Mouse (Mus musculus): ENCODE results near the gene Unc13b. TPM values are rescaled to one million over a fixed set of nuclear protein-coding genes. Genes with fewer than 3 reads are reported as not detected.

Unc13b gene
- polyA plus RNA-seq (2015; fragmentation: Nextera tagmentation; extraction: Ambion mirVana), result 2.7 and 2.9 TPM in 2 replicates

DNA sequence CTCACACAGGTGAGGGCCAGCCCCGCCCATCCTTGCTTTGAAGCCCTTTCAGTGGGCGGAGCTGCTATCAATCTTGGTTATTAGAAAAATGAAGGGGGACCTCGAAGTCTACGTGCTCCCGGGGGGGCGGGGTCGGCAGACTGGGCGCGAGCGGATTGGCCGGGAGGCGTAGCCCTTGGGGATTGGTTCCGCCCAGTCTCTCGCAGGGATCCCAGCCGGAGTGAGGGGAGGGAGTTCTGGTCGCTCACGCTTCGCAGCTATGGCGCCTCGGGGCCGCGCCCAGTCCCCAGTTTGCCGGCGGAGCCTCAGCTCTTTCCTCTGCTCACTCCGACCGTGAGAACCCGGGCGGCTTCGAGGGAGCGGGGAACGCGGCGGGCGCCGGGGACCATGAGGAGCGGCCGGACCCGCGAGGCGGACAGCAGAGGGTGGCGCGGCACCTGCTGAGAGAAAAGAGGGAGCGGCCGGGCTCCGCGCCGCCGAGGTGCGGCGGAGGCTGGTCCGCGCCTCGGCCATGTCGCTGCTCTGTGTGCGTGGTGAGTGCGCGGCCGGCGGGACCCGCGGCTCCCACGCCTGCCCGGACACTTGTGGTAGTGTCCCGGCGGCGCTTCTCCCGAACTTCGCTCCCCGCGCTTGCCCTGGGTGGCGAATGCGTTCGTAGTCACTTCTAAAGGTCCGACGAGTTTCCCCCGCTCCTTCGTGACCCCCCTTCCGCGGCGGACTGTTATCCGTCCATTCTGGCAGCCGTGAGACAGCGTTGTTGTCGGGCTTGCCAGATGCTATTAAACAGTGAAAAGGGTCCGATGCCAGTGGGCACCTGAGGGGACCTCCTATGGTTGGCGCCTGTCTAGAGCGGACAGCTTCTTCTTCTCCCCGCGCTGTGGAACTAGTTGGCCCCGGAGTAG is at the start of gene Unc13b:
Gene Unc13b, plus strand, starts transcription at position 201 of the 902 bp plus-strand sequence.
- peak; percentile 81 for ATAC-seq (ENCODE audit: insufficient number of reproducible peaks, low FRiP score, low TSS enrichment, low read depth)
- no peak within 1 kb of the TSS for H3K27ac ChIP-seq

DNA sequence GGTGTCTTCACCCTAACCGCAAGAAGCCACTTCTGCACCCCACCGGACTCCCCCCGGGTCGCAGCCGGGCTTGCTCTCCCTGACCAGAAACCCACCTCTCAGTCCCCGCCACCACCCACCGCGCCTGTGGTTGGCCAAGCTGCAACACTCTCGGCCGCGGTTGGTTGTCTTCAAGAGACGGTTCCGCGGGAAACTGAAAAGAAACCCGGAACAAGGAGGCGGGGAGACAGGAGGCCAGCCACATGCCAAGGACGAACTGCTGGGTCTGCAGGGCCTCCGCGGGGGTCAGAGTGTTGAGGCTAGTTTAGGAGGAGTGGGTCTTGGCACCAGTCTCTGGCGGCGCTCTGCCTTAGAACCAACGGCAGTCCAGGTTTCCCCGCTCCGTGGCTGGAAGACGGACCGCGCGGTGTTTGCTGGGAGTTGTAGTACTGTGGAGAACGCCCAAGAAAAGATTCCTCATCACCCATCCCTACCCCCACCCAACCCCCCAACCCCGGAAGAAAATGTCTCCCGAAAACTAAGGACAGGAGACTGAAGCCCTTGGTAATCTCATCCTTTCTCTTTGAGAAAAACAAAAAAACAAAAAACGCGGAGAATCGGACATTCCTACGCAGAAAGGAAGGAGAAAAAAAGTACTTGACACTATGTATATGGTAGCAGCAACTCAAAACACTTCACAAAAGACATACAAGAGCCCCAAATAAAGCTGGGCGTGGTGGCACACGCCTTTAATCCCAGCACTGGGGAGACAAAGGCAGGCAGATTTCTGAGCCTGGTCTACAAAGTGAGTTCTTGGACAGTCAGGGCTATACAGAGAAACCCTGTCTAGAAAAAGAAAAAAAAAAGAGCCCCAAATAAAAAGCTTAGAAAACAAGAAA is 48.4 kb upstream of the Unc13b start, which contains the start of gene Fancg:
Gene Fancg, minus strand, starts transcription at position 346 of the 878 bp plus-strand sequence.
- Histone ChIP-seq H3K4me1 (peaks cover 14% of the 10 kb centered on the region), H3K27ac (peak within 1 kb of the TSS; percentile 64), H3K4me3 (peak within 1 kb of the TSS; percentile 87), H3K36me3 (peaks cover 11% of the 10 kb centered on the region; the same call in 1 of the 2 replicates), H3K9me3 (no peaks in the 10 kb centered on the region), H3K4me2 (peak within 1 kb of the TSS; percentile 78), H3K9ac (peak within 1 kb of the TSS; percentile 51), H3K27me3 (no peaks in the 10 kb centered on the region)
- ATAC-seq (ENCODE audit: insufficient number of reproducible peaks, low FRiP score, low TSS enrichment, low read depth), result peak; percentile 88
- 1% methylated on average over 37 of the region's 37 CpGs for WGBS

More for the DNA sequence above, at the start of gene Unc13b:
- Histone ChIP-seq H3K27me3 (peaks cover 27% of the 10 kb centered on the region), H3K9me3 (no peaks in the 10 kb centered on the region), H3K9ac (peak within 1 kb of the TSS; percentile 44), H3K4me2 (peak within 1 kb of the TSS; percentile 99), H3K4me3 (peak within 1 kb of the TSS; percentile 63), H3K36me3 (no peaks in the 10 kb centered on the region), H3K4me1 (peaks cover 13% of the 10 kb centered on the region)
- WGBS, result under 1% methylated on average over 84 of the region's 90 CpGs

GRCm38 (mm10) chr4:43012091-43012490 is 46.7 kb upstream of the Unc13b start:
- Histone ChIP-seq H3K9me3 (no peaks in the 10 kb centered on the region), H3K36me3 (0 out of 2 replicates have a peak, but pooled peaks cover 9% of the 10 kb centered on the region), H3K4me2 (no peak overlapping the region), H3K27me3 (no peaks in the 10 kb centered on the region), H3K4me3 (no peak overlapping the region), H3K9ac (no peak overlapping the region), H3K4me1 (peaks cover 14% of the 10 kb centered on the region), H3K27ac (no peak overlapping the region)
- 97% methylated on average over 1 of the region's 1 CpGs for WGBS
- no peak for ATAC-seq (ENCODE audit: insufficient number of reproducible peaks, low FRiP score, low TSS enrichment, low read depth)

- WGBS, result 95% methylated on average over 4 of the region's 4 CpGs
- Histone ChIP-seq H3K4me1 (no peaks in the 10 kb centered on the region), H3K27ac (no peak overlapping the region), H3K36me3 (peaks cover 62% of the 10 kb centered on the region), H3K9ac (no peak overlapping the region), H3K27me3 (no peaks in the 10 kb centered on the region), H3K4me2 (no peak overlapping the region), H3K4me3 (no peak overlapping the region), H3K9me3 (no peaks in the 10 kb centered on the region)
- ATAC-seq (ENCODE audit: insufficient number of reproducible peaks, low FRiP score, low TSS enrichment, low read depth), result no peak
Measured at GRCm38 (mm10) chr4:43018156-43018555, 40.6 kb upstream of the Unc13b start.

DNA sequence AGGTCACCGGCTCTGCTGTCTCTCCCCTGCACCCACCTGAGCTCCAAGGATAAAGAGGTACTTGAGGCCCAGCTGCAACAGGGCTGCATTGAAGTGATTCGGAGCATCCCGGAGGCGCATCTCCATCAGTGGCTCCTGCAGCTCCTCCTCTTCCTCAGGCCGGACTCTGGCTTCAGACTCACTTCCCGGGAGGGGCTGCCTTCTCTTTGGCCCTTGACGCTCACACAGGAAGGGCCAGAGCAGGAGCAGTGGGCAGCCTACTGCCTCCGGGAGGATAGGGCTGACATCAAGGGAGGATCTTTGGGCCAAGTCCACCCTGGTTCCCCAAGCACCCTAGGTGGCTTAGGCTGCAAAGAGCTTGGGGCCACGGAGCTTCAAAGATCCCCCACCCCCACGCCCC is 39.6 kb upstream of the Unc13b start:
- 91% methylated on average over 10 of the region's 10 CpGs for whole genome bisulfite sequencing

GRCm38 (mm10) chr4:43019641-43020465 is 38.9 kb upstream of the Unc13b start:
- H3K36me3 ChIP-seq, result peaks cover 68% of the 10 kb centered on the region
- WGBS, result 90% methylated on average over 23 of the region's 23 CpGs

More for the DNA sequence above, 39.6 kb upstream of the Unc13b start:
- Histone ChIP-seq H3K9ac (no peak overlapping the region), H3K4me1 (peaks cover 3% of the 10 kb centered on the region; the same call in 1 of the 2 replicates), H3K27me3 (no peaks in the 10 kb centered on the region), H3K4me2 (no peak overlapping the region), H3K9me3 (no peaks in the 10 kb centered on the region), H3K4me3 (no peak overlapping the region), H3K36me3 (peaks cover 68% of the 10 kb centered on the region), H3K27ac (no peak overlapping the region)
- no peak for ATAC-seq (ENCODE audit: insufficient number of reproducible peaks, low FRiP score, low TSS enrichment, low read depth)

GRCm38 (mm10) chr4:43020876-43021275 is 37.9 kb upstream of the Unc13b start:
- no peak for ATAC-seq (ENCODE audit: insufficient number of reproducible peaks, low FRiP score, low TSS enrichment, low read depth)
- WGBS, result 93% methylated on average over 16 of the region's 16 CpGs

More at GRCm38 (mm10) chr4:43019641-43020465, 38.9 kb upstream of the Unc13b start:
- Histone ChIP-seq H3K4me2 (no peak overlapping the region), H3K4me3 (no peak overlapping the region), H3K4me1 (peaks cover 10% of the 10 kb centered on the region), H3K27ac (no peak overlapping the region), H3K9me3 (no peaks in the 10 kb centered on the region), H3K27me3 (no peaks in the 10 kb centered on the region), H3K9ac (no peak overlapping the region)
- ATAC-seq (ENCODE audit: insufficient number of reproducible peaks, low FRiP score, low TSS enrichment, low read depth), result no peak

GRCm38 (mm10) chr4:43021341-43021740 is 37.4 kb upstream of the Unc13b start:
- WGBS, result 79% methylated on average over 17 of the region's 17 CpGs
- H3K4me1 ChIP-seq, result peaks cover 13% of the 10 kb centered on the region
- no peak for ATAC-seq (ENCODE audit: insufficient number of reproducible peaks, low FRiP score, low TSS enrichment, low read depth)
- H3K4me3 ChIP-seq, result no peak overlapping the region
- no peak overlapping the region for H3K4me2 ChIP-seq
- no peaks in the 10 kb centered on the region for H3K27me3 ChIP-seq
- H3K27ac ChIP-seq, result no peak overlapping the region
- H3K9me3 ChIP-seq, result no peaks in the 10 kb centered on the region
- H3K36me3 ChIP-seq, result peaks cover 68% of the 10 kb centered on the region
- no peak overlapping the region for H3K9ac ChIP-seq

More at GRCm38 (mm10) chr4:43020876-43021275, 37.9 kb upstream of the Unc13b start:
- H3K4me2 ChIP-seq, result no peak overlapping the region
- peaks cover 13% of the 10 kb centered on the region for H3K4me1 ChIP-seq
- no peaks in the 10 kb centered on the region for H3K27me3 ChIP-seq
- H3K9me3 ChIP-seq, result no peaks in the 10 kb centered on the region
- H3K27ac ChIP-seq, result no peak overlapping the region
- H3K4me3 ChIP-seq, result no peak overlapping the region
- H3K9ac ChIP-seq, result no peak overlapping the region
- H3K36me3 ChIP-seq, result peaks cover 68% of the 10 kb centered on the region

- no peaks in the 10 kb centered on the region for H3K27me3 ChIP-seq
- 75% methylated on average over 14 of the region's 14 CpGs for WGBS
- no peaks in the 10 kb centered on the region for H3K9me3 ChIP-seq
- H3K27ac ChIP-seq, result peak overlapping the region; percentile 91; the same call in 1 of the 2 replicates
- peaks cover 68% of the 10 kb centered on the region for H3K36me3 ChIP-seq
- ATAC-seq (ENCODE audit: insufficient number of reproducible peaks, low FRiP score, low TSS enrichment, low read depth), result no peak
- 0 out of 2 replicates have a peak overlapping the region, but pooled peaks have one; percentile 40 for H3K9ac ChIP-seq
- peak overlapping the region; percentile 61 for H3K4me3 ChIP-seq
- H3K4me1 ChIP-seq, result peaks cover 13% of the 10 kb centered on the region
- peak overlapping the region; percentile 71 for H3K4me2 ChIP-seq
Measured at GRCm38 (mm10) chr4:43024673-43025072, 34.1 kb upstream of the Unc13b start.

DNA sequence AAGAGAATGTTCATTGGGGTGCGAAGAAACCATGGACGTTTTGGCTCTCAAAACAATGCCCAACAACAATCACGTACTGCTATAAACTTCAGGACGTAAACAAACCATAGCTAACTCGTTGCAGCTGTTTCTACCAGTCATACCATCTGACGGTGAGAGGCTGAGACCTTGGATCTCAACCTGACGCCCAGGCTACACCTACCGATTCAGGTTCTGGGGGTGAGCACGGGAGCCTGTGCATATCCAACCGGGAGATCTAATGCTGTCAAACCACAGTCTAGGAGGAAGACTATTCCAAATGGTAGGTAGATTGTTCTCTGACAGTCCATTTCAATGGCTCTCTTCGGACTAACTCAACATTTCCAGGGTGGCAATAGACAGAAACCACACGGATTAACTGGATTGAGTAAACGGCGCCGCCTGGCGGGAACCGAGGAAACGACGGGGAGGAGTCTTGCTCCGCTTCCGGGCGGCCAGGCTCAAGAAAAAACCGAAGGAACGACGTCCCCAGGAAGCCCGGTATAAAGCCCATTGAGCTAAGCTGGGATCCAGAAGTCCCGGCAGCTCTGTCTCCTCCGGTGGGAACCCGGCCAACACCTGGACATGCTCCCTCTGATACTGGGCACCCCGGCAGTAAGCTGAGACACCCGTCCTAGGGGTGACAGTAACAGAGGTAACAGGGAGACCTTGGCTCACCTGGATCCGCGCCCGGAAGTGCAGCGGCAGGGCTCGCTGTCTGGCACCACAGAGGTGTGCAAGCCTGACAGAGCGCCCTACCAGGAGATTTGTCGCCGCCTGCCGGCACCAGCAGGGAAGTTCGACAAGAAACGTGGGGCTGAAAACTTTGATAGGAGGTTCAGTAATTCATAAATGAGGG is 33.4 kb upstream of the Unc13b start, which contains the start of gene Pigo:
Gene Pigo, minus strand, starts transcription at position 736 of the 877 bp plus-strand sequence.
- 5% methylated on average over 42 of the region's 42 CpGs for WGBS
- ATAC-seq (ENCODE audit: insufficient number of reproducible peaks, low FRiP score, low TSS enrichment, low read depth), result peak; percentile 84
- H3K4me2 ChIP-seq, result peak within 1 kb of the TSS; percentile 71
- no peaks in the 10 kb centered on the region for H3K9me3 ChIP-seq
- peak within 1 kb of the TSS; percentile 61 for H3K4me3 ChIP-seq
- peak within 1 kb of the TSS; percentile 40; the same call in 1 of the 2 replicates for H3K9ac ChIP-seq
- peak within 1 kb of the TSS; percentile 91 for H3K27ac ChIP-seq
- H3K4me1 ChIP-seq, result peaks cover 18% of the 10 kb centered on the region
- H3K27me3 ChIP-seq, result no peaks in the 10 kb centered on the region
- H3K36me3 ChIP-seq, result peaks cover 66% of the 10 kb centered on the region

All from limb, embryonic 15.5 days (tissue).